Mouse (Mus musculus): ENCODE measurements at regions not wholly inside any gene's neighbourhood (a gene's known extent, or its start where the extent isn't known, plus 50 kb on each side); places are given as distances from the start of the nearest gene placed in this dataset.

DNA sequence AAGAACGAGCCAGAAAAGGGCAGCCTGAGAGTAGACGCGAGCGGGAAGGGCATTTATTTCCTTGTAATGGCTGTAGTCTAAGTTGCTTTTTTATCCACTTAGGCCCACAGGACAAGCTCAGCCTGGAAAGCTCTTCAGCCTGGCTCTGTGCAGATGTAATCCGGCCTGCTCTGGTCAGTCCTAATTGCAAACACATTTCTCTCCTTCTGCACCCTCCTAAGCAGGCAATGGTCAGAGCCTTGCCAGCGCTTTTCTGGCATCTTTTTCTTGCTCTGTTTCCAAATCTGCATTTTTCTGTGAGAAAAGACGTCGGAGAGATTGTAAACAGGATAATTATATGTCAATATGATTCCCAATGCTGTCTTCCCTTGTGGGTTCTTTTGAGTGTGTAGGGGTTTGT lies 224.3 kb upstream of the Tank start:
- DNase-seq (ENCODE audit: low read depth, low spot score) = no peak

DNA sequence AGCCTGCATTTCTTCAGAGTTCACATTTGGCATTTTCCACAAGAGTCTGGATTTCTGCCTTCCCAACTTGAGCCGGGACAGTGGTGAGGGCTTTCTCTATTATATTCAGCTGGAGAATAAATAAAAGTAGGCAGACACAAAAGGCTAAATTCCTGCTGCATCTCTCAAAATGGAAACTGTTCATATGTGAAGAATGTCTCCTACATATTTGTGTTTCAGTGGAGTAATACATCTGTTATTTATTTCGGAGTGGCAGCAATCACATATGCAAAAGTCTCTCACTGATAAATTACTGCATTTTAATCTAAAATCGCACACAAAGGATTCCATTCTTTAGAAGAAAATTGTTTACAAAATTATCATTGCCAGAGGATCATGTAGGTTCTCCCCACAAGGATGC lies 230.9 kb upstream of the Tank start:
- DNase-seq (ENCODE audit: low read depth, low spot score) = no peak

DNA sequence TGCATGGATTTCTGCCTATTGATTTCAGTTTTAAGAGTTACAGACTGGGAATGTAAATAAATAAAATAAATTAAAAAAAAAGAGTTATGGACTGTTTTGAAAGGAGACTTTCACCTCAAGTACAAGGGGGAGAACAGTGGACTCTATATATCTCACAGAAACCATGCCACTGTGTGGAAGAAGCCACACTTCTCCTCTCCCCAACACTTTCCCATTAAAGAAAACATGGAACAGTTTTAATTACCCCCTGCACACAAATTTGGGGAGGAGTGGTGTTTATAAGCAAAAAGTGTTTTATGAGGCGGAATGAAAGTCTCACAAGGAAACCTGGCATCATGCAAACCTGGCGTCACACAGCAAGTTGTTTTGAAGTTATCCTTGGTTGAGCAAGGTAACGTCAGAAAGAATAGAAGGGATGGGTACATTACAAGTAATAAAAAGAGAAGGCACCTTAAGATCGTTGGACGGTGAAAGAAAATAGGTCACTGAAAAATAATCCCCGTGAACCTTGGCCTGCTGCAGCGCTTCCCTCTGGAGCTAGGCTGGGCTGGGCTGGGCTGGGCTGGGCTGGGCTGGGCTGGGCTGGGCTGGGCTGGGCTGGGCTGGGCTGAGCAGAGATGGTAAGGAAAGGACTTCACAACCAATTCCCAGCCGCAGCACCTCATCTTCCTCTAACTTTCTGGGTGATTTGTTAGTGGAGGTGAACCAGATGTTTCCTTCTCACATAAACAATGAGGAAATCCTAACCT lies 232.2 kb upstream of the Tank start:
- no peak for DNase-seq (ENCODE audit: low read depth, low spot score)

DNA sequence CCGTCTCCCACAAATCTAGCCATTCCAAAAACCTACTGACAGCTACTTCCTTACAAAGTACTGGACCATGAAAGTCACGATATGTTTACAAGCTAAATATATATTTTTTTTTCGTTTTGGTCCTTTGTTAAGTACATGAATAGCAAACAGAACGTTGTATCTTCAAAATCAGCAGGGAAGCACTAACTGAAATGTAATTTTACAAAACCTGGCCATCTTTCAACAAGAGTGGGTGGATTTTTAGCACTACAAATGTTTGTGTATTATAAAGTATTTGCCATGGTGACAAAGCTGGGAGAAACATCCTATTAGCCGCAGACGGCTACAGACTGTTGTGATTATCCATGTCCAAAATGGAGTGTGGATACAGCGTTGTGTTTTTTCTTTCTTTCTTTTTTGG lies 233.1 kb upstream of the Tank start:
- DNase-seq (ENCODE audit: low read depth, low spot score) = peak; percentile 21

DNA sequence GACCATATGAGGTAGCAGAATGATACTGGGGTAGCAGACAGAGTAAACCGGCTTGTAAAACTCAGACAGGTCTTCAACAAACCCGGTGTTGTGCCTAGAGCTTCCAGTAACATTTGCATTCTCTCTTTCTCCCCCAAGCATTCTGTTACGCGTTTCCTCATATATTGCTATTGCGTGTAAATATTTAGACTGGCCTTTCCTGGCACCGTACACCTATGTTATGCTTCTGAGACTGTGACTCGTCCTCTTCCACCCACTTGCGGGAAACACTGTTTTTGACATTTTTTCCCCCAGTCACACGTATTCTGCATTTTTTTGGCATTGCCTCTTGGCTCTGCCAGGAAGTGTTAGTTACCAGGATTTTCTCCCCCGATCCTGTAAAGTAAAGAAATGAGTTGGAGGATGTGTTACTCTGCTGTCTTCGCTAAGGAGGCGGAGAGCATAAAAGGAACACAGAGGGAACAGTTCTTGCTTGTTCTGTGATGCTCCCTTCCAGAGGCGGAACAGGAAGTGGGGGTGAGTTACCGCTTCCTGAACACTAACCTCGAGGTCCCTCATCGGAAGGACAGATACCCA lies 233.7 kb upstream of the Tank start:
- peak; percentile 76 for DNase-seq (ENCODE audit: low read depth, low spot score)

DNA sequence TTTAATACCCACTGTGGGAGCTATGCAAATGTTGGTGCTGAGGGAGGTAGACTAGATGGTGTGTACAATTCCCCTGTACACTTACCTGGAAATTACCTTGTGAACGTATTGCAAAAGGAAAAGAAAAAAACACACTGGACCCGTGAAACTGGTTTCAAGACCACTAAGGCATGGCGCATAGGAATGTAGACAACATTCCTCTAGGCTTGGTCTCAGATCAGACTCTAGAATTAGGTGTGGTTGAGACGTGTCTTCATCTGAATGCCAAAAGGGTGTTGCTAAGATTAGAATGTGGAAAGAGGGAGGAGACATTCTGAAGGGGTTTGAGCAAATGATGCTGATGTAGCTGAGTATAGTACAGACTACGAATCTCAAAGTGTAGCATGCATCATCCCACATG lies 237.1 kb upstream of the Tank start:
- no peak for DNase-seq (ENCODE audit: low read depth, low spot score)

DNA sequence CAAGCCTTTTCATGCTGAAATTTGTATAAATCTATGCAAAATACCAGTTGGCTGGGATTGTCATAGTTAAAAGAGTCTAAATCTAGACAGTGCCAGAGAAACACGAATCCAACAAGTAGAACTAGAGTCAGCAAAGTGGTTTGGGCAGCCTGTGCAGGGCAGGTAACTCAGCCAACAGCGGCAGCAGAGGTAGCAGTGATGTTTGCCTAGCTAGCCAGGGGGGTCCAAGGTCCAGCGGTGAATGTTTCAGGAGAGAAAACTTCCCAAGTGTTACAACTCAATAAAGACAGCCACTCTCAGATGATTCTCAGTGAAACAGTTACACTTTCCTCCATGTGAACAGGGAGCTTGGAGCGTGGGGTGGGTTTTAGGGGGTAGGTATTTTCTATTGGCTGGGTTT lies 259.2 kb upstream of the Tank start:
- DNase-seq (ENCODE audit: low read depth, low spot score) = no peak

DNA sequence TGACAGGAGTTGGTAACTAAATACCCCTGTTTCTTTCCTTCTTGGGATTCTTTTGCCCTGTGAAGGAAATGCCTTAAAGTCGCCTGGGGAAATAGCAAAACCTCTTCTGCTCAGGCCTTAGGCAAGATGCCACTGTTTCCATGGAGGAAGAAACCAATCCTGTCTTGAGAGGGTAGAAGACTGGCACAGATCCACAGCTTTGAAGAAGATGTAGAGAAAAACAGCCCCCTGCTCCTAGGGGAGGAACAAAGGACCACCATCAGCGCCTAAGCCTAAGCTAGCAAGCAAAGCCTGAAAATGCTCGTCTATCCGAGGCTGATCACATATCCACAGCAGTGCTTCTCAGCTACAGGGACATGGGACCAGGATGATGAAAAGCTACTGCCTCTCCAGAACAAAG lies 268.0 kb upstream of the Tank start:
- DNase-seq (ENCODE audit: low read depth, low spot score) = no peak

DNA sequence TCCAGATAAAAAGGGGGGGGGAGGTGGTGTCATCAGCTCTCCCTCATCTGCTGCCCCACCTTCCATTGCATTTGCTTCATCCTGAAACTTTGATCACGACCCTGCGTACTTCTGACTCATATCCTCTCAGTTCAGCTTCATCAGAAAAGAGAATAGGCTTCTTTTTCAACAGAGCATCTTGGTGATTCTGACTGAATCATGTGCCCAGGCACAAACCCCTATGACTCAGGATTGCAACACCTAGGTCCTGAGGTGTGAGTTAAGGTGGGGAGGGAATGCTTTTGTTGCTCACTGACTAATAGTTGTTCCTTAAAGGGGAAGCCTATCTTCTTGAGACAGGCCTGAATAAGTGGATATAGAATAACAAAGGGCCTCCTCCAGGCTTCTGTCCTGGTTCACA lies 269.2 kb upstream of the Tank start:
- DNase-seq (ENCODE audit: low read depth, low spot score) = peak; percentile 39

DNA sequence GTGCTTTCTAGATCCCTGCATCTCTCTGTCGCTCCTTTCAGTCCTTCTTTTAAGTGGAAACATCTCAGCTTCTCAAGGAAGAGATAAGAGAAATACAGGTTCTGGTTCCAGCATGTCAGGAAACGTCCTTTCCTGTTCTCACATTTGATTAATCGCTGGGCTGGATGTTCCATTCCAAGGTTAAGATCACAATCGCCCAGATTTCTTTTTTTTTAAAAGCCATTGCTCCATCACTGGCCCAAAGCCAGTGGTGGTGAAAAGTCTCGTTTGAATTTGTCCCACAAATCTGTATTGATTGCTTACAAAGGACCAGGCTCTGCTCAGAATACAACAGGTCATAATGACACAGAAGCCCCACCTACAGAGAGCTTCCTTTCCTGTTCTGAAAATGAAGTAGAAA lies 281.2 kb upstream of the Tank start:
- DNase-seq (ENCODE audit: low read depth, low spot score) = no peak

DNA sequence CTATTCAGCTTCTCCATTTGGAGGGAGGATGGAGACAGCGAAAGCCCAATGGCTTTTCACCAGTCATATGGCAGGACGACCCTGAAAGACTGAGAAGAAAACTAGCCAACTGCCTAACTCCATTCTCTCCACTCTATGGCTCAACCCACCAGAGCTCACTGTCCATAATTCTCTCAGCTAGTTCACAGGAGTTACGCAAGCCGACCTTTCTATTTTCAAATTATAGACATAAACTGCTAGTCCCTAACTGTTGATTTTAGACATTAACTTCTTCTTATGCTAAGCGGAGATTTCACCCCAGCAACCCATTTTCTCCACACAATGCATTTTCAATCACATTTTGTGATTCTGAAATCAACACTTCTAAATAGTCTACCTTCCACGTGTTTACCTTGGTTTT lies 281.8 kb upstream of the Tank start:
- DNase-seq (ENCODE audit: low read depth, low spot score) = no peak

DNA sequence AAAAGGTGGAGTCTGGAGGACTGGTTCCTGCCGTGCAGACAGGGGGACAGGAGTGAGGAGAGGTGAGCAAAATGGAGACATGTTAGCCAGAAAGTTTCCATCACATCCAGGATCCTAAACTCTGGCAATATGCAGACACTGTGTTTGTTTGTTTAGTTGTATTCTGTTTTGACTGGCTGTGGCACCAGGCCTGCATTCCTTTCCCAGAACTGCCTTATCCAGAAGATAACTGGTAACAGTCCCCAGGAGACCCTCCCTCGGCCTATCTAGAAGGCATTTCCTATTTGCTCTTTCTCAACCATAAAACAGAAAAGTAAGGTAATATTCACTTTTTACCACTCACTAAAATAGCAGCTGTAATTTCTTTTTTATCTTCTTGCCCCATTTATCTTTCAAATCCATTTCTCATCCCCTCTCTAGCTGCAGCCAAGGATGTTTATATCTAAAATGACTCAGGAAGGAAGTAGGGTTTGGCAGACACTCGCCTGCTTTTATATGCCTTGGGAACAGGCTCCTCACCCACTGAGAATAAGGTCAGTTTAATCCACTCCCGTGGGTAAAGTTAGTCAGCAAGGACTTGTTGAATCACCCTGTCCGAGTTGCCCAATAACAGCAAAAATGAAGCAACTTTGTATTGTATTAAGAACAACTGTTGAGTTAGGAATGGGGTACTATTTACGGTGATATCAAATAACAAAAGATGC lies 283.0 kb upstream of the Tank start:
- no peak for DNase-seq (ENCODE audit: low read depth, low spot score)

DNA sequence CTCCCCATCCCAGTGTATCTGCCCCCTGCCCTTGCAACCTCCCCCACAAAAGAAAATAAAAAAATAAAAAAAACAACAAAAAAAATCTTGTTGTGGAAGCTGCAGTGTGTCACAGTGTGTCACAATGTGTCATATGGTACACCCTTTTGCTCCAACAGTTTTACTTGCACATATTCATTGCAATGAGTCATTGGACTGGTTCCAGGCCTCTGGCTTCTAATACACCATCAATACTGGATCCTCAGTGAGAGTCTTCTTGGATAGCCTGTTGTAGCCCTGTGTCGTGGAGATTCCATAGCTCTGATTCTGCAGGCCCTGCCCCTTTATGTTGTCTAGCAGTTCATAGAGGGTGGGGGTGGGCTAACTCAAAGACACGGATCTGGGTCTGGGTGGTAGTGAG lies 290.1 kb upstream of the Tank start:
- DNase-seq (ENCODE audit: low read depth, low spot score) = no peak

DNA sequence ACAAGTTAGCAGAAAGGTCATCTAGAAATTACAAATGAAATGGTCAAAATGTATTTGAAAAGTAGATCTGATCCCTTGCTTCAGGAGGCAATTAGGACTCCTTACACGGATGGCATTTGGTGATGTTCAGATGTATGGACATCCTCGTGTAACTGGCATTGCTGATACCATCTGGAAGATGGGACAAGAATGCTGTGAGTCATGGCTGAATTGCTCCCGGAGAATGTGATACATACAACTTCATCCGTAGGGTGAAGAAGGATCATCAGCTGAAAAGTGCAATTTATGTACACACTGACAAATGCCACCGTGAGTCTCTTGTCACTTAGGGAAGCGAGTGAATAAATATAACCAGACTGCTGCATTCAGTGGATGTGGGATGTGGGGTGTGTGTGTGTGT lies 293.7 kb upstream of the Tank start:
- peak; percentile 34 for DNase-seq (ENCODE audit: low read depth, low spot score)

DNA sequence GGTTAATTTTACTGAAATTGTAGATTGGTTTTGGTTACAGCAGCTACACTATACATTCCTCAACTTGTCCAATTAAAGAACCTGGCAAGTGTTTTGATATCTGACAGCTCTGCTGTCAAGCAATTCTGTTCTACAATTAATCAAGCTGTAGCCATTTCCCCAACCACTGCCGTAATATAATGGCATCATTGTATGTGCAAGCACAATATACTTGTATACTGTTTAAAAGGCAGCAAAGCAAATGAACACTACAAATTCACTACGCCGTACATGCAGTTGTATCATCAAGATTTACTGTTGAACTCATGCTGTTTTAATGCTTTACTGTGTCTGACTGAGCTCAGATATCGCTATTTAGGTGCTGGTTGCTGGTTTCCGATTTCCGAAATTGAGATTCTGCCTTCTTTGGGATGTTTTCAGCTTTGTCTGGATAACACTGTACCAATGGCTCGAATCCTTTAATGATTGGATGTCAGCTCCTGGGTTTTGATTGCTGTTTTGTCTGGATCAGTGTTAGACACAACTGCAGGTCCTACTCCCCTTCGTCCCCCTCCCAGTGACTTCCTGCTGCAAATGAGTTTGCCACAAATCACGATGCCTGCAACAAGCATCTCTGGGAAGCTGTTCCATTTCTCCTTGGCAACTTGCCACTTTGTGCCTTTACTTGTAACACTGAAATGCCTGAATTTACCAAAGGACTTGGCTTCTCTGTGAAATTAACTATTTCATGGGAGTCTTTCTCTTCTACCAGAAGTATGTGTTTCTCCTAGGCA lies 294.4 kb upstream of the Tank start:
- DNase-seq (ENCODE audit: low read depth, low spot score) = peak; percentile 39

DNA sequence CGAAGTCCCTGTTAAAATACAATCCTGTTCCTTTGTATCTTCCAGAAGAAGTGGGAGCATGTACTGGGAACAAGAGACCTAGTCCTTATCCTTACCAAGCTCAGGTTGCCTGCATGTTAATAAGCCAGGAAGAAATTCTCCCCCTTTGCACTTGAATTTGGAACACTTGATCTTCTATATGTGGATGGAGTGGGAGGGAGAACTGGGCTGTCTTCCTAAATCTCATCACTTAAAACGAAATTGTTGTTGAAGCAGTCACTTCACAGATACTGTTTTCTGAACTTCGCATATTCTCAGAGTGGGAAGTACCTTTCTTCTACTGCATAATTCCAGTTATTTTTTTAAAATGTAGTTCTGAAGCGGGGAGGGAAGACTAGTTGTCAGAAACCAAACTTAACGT lies 305.7 kb upstream of the Tank start:
- peak; percentile 70 for DNase-seq (ENCODE audit: low read depth, low spot score)

DNA sequence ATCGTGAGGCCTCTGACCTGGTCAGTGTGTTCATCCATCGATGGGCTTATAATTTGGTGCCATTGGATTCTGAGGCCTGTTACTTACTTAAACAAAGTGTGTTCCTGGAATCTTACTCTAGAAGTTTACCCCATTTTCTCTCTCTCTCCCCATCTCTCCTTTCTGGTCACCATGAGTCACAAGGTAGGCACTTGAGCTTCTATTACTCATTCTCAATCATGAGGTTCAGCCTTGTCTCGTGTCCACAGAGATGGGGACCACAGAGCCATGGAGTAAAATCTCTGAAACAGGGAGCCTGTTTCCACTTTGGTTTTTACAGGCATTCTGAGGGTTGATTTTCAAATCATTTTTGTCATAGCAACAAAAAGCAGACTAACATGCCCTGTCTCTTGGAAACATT lies 304.7 kb upstream of the Rbms1 start:
- DNase-seq (ENCODE audit: low read depth, low spot score) = no peak

DNA sequence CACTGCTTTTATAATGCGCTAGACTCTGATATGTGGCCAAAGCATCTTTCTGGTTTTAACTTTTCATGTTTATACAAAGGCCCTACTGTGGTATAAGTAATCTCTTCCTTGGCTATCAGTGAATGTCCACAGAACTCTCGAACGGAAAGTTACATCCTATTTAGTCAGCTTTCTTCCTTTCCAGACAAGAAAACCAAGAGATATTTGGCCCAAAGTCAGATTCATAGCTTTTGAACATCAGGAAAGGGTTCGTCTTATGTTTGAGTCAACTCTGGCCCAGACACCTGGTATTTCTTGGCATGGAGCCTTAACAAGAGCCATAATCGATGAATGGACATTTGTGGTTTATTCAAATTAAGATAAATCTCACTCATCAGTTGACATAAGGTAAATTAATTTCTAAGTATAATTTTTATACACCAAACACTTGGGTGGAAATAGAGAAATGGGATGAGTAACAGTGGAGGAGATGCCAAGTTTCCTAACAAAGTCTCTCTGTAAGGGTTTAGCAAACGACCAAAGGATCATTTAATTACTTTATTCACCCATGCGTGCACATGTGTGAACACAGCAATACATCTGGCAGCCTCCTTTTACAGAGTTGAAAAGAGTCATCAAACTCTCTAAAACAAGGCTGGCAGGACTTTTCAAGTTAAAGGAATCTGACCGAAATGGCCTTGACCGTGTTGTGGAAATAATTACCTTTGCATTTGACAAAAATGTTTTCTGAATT lies 287.2 kb upstream of the Rbms1 start:
- no peak for DNase-seq (ENCODE audit: low read depth, low spot score)

DNA sequence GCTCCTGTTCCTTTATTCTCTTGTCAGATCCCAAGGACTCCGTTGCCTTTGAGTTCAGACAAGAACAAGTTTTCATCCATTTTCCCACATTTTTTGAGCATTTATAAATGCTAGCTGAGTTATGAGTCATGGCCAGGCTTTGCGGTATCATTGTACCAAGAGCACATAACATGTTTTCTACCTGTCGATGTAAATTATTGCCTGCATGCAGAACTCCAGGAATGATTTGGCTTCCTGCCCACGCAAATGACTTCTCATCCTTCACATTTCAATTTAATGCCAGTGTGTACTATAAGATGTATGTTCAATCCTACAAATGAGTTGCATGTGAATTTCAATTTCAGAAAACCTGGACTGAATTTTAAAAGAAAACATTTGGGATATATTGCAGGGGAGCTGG lies 285.0 kb upstream of the Rbms1 start:
- no peak for DNase-seq (ENCODE audit: low read depth, low spot score)

DNA sequence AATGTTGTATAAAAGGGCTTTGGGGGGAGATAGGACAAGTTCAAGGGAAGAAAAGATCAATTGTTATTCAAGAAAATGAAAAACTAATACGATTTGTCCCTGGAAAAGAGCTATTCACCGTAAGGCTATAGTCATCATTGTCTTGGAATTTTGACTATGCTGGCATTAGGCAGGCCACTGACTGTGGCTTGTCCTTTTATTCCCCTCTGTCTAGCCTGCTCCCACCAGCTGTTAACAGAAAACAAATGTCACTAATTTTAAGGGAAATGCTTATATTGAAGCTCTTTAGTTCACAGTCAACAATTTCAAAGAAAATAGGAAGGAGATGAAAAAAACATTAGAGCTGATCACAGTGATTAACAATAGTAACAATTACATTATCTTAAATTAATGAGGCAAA lies 284.3 kb upstream of the Rbms1 start:
- no peak for DNase-seq (ENCODE audit: low read depth, low spot score)

DNA sequence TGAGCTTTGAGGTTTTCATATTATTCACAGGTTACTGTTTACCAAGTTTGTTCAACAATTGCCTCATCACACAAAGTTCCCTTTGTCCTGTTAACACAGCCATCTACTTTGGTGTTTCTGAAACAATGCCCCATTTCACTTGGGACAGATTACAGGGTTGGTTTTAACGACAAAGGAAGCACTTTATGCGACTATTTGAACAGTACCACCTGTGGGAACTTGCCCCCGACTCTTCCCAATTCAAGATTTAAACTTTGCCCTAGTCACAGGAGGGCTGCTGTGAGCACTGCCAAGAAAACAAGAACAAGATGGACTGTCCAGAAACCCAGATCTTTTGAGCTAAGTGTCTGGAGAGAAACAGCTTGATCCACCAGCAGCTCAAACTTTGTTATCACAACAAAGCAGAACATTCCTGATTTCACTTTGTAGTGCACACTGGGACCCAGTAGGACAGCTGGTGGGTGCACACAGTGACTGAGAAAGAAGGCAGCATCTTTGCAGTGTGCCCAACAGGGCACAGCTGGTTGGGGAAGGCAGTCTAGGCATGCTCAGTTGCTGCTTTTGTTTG lies 283.8 kb upstream of the Rbms1 start:
- DNase-seq (ENCODE audit: low read depth, low spot score) = no peak
